ENCODE assay signal across 9 mouse cellular contexts in genomic region chr4:124881341-124881908, GRCm38 (mm10). TPM values are rescaled to one million over a fixed set of nuclear protein-coding genes. Genes with fewer than 3 reads are reported as not detected.
A peak's percentile ranks its signal among the peaks of the same experiment; 100 is the strongest.
DNase-seq lines count a peak whose midpoint lies in the region; ATAC-seq and TF ChIP-seq lines count a peak whose summit lies in the region.
"Had no signal": no experiment of that assay in that cellular context is flagged by ENCODE, and none has a peak within 500 bp of the region (broad histone marks: within the 10 kb centered on the region; RNA-seq: fewer than 3 reads in every experiment).

No protein-coding gene starts in this region.

- peak overlapping the region; percentile 58 for H3K4me2 ChIP-seq in kidney, embryonic 16.5 days (replicated peaks; ENCODE audit: low read depth, low read length)
- peak overlapping the region; percentile 64 for H3K4me2 ChIP-seq in hindbrain, embryonic 12.5 days (replicated peaks)
- H3K4me2 ChIP-seq in limb, embryonic 11.5 days (ENCODE audit: low read depth, severe bottlenecking): peak overlapping the region; percentile 51

- no peak for TF ChIP-seq CTCF in cortical plate, adult 2 months (IDR thresholded peaks at IDR 0.05; ENCODE audit: extremely low read depth, insufficient read depth, low read length)

- no peak overlapping the region for H3K27ac ChIP-seq in kidney, embryonic 16.5 days (ENCODE audit: low read length)
- H3K27ac ChIP-seq in cortical plate, adult 2 months (ENCODE audit: insufficient read depth, low read length): no peak overlapping the region
- H3K27ac ChIP-seq in hindbrain, embryonic 12.5 days: peak overlapping the region; percentile 77
- no peak overlapping the region for H3K27ac ChIP-seq in limb, embryonic 11.5 days (replicated peaks; ENCODE audit: low read depth, low read length)

- 1% methylated on average over 37 of the region's 37 CpGs for WGBS in kidney, embryonic 16.5 days
- under 1% methylated on average over 37 of the region's 37 CpGs for WGBS in hindbrain, embryonic 12.5 days
- WGBS in limb, embryonic 11.5 days: under 1% methylated on average over 32 of the region's 37 CpGs

- H3K9ac ChIP-seq in kidney, embryonic 16.5 days (replicated peaks; ENCODE audit: low read length): no peak overlapping the region
- H3K9ac ChIP-seq in hindbrain, embryonic 12.5 days: peak overlapping the region; percentile 57
- no peak overlapping the region for H3K9ac ChIP-seq in limb, embryonic 11.5 days (ENCODE audit: low read length)

- H3K4me3 ChIP-seq in kidney, embryonic 16.5 days (ENCODE audit: low read length): peak overlapping the region; percentile 36
- peak overlapping the region; percentile 67 for H3K4me3 ChIP-seq in cortical plate, adult 2 months (ENCODE audit: insufficient read depth, low read length)
- peak overlapping the region; percentile 50 for H3K4me3 ChIP-seq in hindbrain, embryonic 12.5 days
- H3K4me3 ChIP-seq in limb, embryonic 11.5 days (ENCODE audit: low read depth, low read length): peak overlapping the region; percentile 22
- H3K4me3 ChIP-seq: myocyte had no signal

- H3K4me1 ChIP-seq in kidney, embryonic 16.5 days (ENCODE audit: insufficient read depth, low read length): no peaks in the 10 kb centered on the region
- H3K4me1 ChIP-seq in cortical plate, adult 2 months (ENCODE audit: control insufficient read depth, insufficient read depth, low read length): no peaks in the 10 kb centered on the region
- H3K4me1 ChIP-seq in hindbrain, embryonic 12.5 days: peaks cover 28% of the 10 kb centered on the region
- peaks cover 7% of the 10 kb centered on the region; the same call in 1 of the 2 replicates for H3K4me1 ChIP-seq in limb, embryonic 11.5 days (ENCODE audit: control insufficient read depth, insufficient read depth, low read length)

- no peak for DNase-seq in kidney, postnatal 36 days
- DNase-seq in limb, embryonic 11.5 days (ENCODE audit: low spot score): peak; percentile 79
- peak; percentile 96 for DNase-seq in retina, postnatal 1 day
- no peak for DNase-seq in urinary bladder, adult 2 months (ENCODE audit: low spot score)
- DNase-seq in ovary, postnatal 10 days (ENCODE audit: low spot score): no peak

- peaks cover 70% of the 10 kb centered on the region for H3K27me3 ChIP-seq in kidney, embryonic 16.5 days (ENCODE audit: insufficient read depth, low read length)
- peaks cover 65% of the 10 kb centered on the region for H3K27me3 ChIP-seq in hindbrain, embryonic 12.5 days
- H3K27me3 ChIP-seq in limb, embryonic 11.5 days (ENCODE audit: control insufficient read depth, insufficient read depth, low read length): peaks cover 68% of the 10 kb centered on the region

- peak; percentile 69; the same call in 1 of the 2 replicates for ATAC-seq in kidney, embryonic 16.5 days (ENCODE audit: low FRiP score, low TSS enrichment)
- peak; percentile 98 for ATAC-seq in hindbrain, embryonic 12.5 days (ENCODE audit: low FRiP score)
- peak; percentile 75 for ATAC-seq in limb, embryonic 11.5 days (ENCODE audit: insufficient number of reproducible peaks, low FRiP score, low TSS enrichment, low read depth)

- H3K36me3 ChIP-seq in kidney, embryonic 16.5 days (ENCODE audit: insufficient read depth, low read length): no peaks in the 10 kb centered on the region
- H3K36me3 ChIP-seq in hindbrain, embryonic 12.5 days: no peaks in the 10 kb centered on the region
- H3K36me3 ChIP-seq in limb, embryonic 11.5 days (ENCODE audit: control insufficient read depth, insufficient read depth, low read length): no peaks in the 10 kb centered on the region

- H3K9me3 ChIP-seq in kidney, embryonic 16.5 days (ENCODE audit: low read length): no peaks in the 10 kb centered on the region
- H3K9me3 ChIP-seq in hindbrain, embryonic 12.5 days (replicated peaks): 0 out of 2 replicates have a peak, but pooled peaks cover 6% of the 10 kb centered on the region
- no peaks in the 10 kb centered on the region for H3K9me3 ChIP-seq in limb, embryonic 11.5 days (ENCODE audit: control insufficient read depth, low read length)

- peak; percentile 24; the same call in 1 of the 2 replicates for TF ChIP-seq POLR2A in cortical plate, adult 2 months (IDR thresholded peaks at IDR 0.05; ENCODE audit: extremely low read depth, insufficient read depth, low read length)

RNA-seq across cellular contexts. Expression of gene Epha10, which starts 0.7 kb away (rescaled TPM):
- polyA plus RNA-seq in kidney, embryonic 16.5 days (2015; fragmentation: Nextera tagmentation; extraction: Ambion mirVana): 0.06 and 0.12 TPM in 2 replicates
- polyA plus RNA-seq in cortical plate, adult 2 months (2012; rRNA removed): 56.6 and 58.0 TPM in 2 replicates
- polyA plus RNA-seq in hindbrain, embryonic 12.5 days (2016; fragmentation: Nextera tagmentation; extraction: Ambion mirVana): 6.8 and 7.5 TPM in 2 replicates
- 0.10 and 0.17 TPM in 2 replicates for polyA plus RNA-seq in limb, embryonic 11.5 days (2014; fragmentation: Nextera tagmentation; extraction: Ambion mirVana)
- not detected in 2 replicates for polyA plus RNA-seq in urinary bladder, adult 2 months (2012; rRNA removed)
- polyA plus RNA-seq: myocyte had no signal

RNA-seq across cellular contexts. Expression of gene Maneal, which starts 19.5 kb away (rescaled TPM):
- polyA plus RNA-seq in kidney, embryonic 16.5 days (2015; fragmentation: Nextera tagmentation; extraction: Ambion mirVana): 0.46 and 0.61 TPM in 2 replicates
- polyA plus RNA-seq in cortical plate, adult 2 months (2012; rRNA removed): 52.7 and 53.7 TPM in 2 replicates
- polyA plus RNA-seq in hindbrain, embryonic 12.5 days (2016; fragmentation: Nextera tagmentation; extraction: Ambion mirVana): 4.4 and 7.3 TPM in 2 replicates
- 0.43 and 0.81 TPM in 2 replicates for polyA plus RNA-seq in limb, embryonic 11.5 days (2014; fragmentation: Nextera tagmentation; extraction: Ambion mirVana)
- polyA plus RNA-seq in urinary bladder, adult 2 months (2012; rRNA removed): 0.65 and 0.76 TPM in 2 replicates
- polyA plus RNA-seq: myocyte had no signal

RNA-seq across cellular contexts. Expression of gene 1110065P20Rik, which starts 30.4 kb away (rescaled TPM):
- polyA plus RNA-seq in kidney, embryonic 16.5 days (2015; fragmentation: Nextera tagmentation; extraction: Ambion mirVana): 41.6 and 43.8 TPM in 2 replicates
- polyA plus RNA-seq in cortical plate, adult 2 months (2012; rRNA removed): 95.8 and 103 TPM in 2 replicates
- polyA plus RNA-seq in hindbrain, embryonic 12.5 days (2016; fragmentation: Nextera tagmentation; extraction: Ambion mirVana): 77.6 and 84.0 TPM in 2 replicates
- polyA plus RNA-seq in limb, embryonic 11.5 days (2014; fragmentation: Nextera tagmentation; extraction: Ambion mirVana): 46.6 and 47.5 TPM in 2 replicates
- 32.4 and 37.5 TPM in 2 replicates for polyA plus RNA-seq in urinary bladder, adult 2 months (2012; rRNA removed)

RNA-seq across cellular contexts. Expression of gene Yrdc, which starts 30.9 kb away (rescaled TPM):
- polyA plus RNA-seq in kidney, embryonic 16.5 days (2015; fragmentation: Nextera tagmentation; extraction: Ambion mirVana): 34.8 and 37.2 TPM in 2 replicates
- 41.5 and 42.0 TPM in 2 replicates for polyA plus RNA-seq in cortical plate, adult 2 months (2012; rRNA removed)
- 44.4 and 48.5 TPM in 2 replicates for polyA plus RNA-seq in hindbrain, embryonic 12.5 days (2016; fragmentation: Nextera tagmentation; extraction: Ambion mirVana)
- 46.8 and 47.3 TPM in 2 replicates for polyA plus RNA-seq in limb, embryonic 11.5 days (2014; fragmentation: Nextera tagmentation; extraction: Ambion mirVana)
- 32.5 and 47.3 TPM in 2 replicates for polyA plus RNA-seq in urinary bladder, adult 2 months (2012; rRNA removed)

RNA-seq across cellular contexts. Expression of gene 9930104L06Rik, which starts 55.4 kb away (rescaled TPM):
- polyA plus RNA-seq in kidney, embryonic 16.5 days (2015; fragmentation: Nextera tagmentation; extraction: Ambion mirVana): 12.7 and 13.8 TPM in 2 replicates
- polyA plus RNA-seq in cortical plate, adult 2 months (2012; rRNA removed): 17.5 and 19.6 TPM in 2 replicates
- polyA plus RNA-seq in hindbrain, embryonic 12.5 days (2016; fragmentation: Nextera tagmentation; extraction: Ambion mirVana): 16.7 and 18.1 TPM in 2 replicates
- polyA plus RNA-seq in limb, embryonic 11.5 days (2014; fragmentation: Nextera tagmentation; extraction: Ambion mirVana): 4.9 and 5.1 TPM in 2 replicates
- polyA plus RNA-seq in urinary bladder, adult 2 months (2012; rRNA removed): 17.4 and 17.8 TPM in 2 replicates

Comparison
In these comparisons a context has a peak if more than half of its experiments do, and no peak if none do; other contexts are left out.
1. DNase-seq: peak in limb, embryonic 11.5 days (single experiment) and retina, postnatal 1 day (single experiment); none in kidney, postnatal 36 days (0 of 2), urinary bladder, adult 2 months (single experiment) and ovary, postnatal 10 days (single experiment).
2. Peak in every context shown above with its lines, with median percentiles within 50 percentile points of each other: ATAC-seq, H3K4me2 ChIP-seq and H3K4me3 ChIP-seq.